Mouse (Mus musculus) ZHBTc4 (cell line): ENCODE data around the gene Ccdc9.
A peak's percentile ranks its signal among the peaks of the same experiment; 100 is the strongest.

Experiments used
- DNase-seq: peaks from one replicate; pipeline ENCODE4 v3.0.0-alpha.2; 2011; ENCODE audit warnings: low read depth, low spot score

Gene Ccdc9

DNA sequence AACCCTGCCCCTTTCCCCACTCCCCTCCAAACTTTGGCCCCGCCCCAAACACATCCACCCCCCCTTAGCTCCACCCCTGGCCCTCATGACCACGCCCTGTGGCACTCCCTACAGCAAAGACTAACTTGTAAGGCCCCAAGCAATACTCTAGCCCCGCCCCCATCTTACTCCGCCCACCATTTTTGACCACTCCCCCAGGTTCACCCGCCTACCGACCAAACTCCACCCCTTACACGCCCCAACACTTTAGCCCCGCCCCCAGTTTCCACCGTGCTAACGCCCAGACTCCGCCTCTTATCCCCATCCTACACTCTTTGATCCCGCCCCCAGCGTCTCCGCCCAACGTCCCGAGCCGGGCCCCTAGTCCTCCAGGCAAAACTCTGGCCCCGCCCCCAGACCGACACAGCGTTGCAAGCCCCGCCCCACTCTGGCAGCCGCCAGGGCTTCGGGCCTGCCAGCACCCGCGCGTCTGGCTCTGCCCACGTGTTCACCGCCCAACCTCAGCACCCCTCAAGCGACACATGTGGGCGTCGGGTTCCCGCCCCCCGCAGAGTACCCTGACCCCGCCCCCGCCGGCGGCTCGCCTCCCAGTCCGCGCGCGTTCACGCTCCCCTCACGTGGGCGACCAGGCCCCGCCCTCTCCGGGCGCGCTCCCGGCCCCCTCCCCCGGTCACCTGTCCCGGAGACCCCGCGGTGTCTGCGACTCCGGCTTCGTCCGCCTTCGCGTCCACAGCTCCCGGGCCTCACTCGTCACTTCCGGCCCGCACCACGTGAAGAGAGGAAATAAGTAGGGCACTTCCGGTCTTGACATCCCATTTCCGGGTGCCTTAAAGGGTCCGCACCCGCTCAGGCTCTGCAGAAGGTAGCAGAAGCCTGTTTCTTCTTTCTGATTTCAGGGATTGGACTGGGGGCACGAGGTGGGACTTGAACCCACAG, at the start of gene Ccdc9:
Gene Ccdc9, minus strand, starts transcription at position 770 of the 936 bp plus-strand sequence.
- peak; percentile 99 for DNase-seq

DNA sequence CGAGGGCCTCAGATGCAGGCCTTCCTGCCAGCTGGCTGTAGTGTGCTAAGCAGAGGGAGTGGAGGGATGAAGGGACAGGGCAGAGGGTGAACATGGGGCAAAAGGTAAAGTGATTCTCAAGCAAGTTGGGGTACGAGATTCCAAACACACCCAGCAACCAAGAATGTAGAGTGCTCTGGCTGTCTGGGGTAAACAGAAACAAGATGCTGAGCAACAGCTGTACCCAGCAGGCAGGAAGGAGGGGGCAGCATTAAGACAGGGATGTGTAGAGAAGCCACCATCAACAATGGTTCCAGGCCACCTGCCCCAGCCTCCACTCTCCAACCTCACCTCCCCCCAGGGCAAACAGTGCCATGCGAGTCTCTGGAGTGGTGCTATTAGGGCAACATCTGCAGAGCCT, 42.6 kb upstream of the Ccdc9 start:
- no peak for DNase-seq

DNA sequence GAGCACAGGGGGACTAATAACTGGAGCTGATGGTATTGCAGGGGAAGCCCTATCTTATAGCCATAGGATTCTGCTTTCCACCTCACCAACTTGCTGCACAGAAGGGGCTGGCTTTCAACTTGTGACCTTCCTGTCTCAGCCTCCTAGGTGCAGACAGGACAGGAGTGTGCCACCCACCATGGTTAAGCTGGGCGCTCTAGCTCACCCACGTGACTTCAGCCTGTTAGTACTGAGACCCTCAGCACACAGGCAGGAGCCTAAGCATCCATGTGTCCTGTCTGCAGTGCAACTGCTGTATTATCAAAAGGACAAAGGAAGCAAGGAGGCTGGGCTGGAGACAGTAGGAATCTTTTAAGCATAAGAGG, 40.0 kb upstream of the Ccdc9 start:
- peak; percentile 46 for DNase-seq

DNA sequence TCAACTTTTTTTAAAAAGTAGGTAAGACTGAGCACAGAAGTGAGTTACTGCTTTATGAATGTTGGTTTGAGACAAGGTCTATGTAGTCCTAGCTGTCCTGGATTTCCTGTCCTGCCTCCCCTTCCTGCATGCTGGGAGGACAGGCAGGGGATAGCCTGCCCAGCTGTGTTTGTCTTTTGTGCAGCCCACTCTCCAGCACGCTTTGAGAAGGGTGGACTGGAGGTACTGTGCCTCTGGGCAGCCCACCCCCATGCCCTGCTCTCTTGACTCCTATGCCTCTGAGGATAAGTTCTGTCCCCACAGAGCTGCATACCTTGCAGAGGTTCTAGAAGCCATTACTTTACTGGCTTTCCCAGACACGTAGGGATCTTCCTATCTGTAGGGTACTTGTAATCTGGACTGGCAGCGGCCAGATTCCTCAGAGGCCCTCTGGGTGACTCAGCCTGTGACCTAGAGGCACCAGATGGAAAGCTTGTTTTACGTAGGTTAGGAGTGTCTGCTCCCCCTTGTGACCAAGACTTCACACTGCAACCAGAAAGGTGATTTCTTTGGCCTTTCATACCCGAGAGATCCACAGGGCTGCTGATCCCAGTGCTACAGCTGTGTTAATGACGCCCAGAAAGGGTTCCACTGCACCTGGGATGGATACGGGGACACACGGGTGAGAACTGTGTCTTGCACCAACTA, 39.5 kb upstream of the Ccdc9 start:
- DNase-seq: peak; percentile 89

DNA sequence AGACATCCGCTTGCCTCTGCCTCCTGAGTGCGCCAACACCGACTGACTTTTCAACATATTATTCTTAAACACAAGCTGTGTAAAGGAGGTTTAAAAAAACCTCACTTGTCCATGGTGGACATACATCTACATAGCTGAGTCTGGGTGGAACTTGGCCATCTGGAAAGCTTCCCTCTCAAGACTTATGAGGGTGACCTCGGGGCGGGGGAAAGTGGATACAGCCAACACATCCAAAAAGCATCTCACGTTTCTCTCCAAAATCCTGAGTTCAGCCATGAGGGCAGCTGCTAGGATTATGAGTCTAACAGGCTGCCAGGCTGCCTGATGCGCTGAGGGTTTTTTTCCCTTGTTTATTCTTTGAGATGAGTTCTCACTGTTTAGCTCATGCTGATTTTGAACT, 38.1 kb upstream of the Ccdc9 start:
- DNase-seq: no peak

DNA sequence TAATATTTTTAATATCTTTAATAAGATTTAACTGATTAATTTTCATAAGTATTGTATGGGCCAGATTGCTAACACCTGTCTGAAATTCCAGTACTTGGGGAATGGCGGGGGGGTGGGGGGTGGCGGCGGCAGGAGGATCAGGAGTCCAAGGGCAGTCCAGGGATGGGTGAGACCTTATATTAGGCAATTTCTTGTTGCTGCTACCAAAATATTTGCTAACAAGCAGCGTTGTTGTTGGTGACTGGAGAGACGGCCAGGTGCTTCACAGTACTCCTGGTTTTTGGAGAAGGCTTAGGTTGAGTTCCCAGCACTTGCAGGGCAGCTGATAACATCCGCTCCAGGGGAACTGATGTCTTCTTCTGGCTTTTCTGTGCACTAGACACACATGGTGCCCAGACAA, 33.9 kb upstream of the Ccdc9 start:
- no peak for DNase-seq

DNA sequence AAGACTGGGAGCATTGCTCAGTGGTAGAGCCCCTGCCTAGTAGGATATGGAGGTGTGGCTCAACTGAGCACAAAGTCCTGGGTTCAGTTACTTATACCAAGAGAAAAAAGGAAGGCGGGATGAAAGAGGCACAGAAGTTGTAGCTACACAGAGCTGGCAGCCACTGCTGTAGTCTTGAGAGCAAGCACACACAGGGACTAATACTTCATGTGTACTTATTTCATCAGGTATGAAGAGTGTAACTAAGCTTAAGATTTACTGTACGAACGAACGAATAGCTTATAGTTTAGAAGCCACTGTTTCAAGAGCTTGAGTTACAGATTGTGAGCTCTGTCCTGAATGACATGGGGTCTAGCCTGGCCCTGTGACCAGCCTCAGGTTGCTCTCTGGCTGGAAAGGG, 32.6 kb upstream of the Ccdc9 start:
- DNase-seq: no peak

DNA sequence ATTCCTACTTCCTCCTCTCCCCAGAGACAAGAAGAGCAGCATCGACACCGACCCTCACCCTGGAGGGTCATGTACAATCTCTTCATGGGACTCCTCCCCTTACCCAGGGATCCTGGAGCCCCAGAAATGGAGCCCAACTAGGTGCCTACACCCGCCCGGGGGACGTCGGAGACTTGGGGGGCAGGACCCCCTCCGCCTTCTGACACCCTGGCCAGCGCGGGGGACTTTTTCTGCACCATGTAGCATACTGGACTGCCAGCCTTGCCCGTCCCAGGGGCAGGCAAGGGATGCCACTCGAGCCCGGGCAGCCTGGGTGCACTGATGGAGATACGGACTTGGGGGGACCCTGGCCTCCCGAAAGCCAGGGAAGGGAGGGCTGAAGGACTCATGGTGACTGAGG, 30.5 kb upstream of the Ccdc9 start:
- DNase-seq: no peak

DNA sequence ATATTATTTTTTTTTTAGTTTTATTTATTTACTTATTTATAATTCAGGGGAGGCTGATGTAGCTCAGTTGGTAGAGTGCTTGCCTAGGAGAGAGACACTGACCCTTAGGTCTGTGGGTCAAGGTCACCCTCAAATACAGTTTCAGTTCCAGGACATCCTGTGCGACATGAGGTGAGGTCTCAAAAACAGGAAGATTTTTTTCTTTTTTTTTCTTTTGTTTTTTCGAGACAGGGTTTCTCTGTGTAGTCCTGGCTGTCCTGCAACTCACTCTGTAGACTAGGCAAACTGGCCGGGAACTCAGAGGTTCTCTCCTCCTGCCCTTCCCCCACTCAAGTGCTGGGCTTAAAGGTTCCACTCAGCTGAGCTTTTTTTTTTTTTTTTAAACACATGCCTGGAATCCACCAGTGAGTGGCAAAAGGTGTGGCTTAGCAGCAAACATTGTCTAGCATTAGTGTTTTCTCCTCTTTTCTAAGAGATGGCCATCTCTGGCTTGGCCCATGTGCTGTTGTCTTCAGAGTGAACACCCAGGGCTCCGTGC, 28.7 kb upstream of the Ccdc9 start:
- DNase-seq: no peak

DNA sequence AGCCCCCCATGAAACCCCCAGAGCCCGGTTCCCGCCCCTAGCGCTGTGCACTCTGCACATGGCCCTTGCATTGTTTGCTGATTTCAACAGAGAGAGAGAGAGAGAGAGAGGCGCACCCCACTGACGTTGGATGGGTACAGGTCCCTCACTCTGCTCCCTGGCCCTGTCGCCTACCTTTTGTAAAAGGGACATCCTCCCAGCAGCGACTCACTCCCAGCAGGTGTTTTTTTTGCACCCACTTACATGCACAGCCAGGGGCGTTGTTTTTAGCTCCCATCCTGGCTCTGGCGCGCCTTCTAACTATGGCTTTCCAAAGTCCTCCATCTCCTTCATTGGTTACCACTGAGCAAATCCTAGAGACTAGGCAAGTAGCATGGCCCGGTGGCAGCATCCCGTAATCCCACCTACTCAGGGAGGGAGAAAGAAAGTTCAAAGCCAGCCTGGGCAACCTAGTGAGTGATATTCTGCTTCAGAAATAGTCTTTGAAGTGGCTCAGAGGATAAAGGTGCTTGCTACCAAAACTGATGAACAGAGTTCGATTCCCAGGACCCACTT, 27.7 kb upstream of the Ccdc9 start:
- DNase-seq: no peak

DNA sequence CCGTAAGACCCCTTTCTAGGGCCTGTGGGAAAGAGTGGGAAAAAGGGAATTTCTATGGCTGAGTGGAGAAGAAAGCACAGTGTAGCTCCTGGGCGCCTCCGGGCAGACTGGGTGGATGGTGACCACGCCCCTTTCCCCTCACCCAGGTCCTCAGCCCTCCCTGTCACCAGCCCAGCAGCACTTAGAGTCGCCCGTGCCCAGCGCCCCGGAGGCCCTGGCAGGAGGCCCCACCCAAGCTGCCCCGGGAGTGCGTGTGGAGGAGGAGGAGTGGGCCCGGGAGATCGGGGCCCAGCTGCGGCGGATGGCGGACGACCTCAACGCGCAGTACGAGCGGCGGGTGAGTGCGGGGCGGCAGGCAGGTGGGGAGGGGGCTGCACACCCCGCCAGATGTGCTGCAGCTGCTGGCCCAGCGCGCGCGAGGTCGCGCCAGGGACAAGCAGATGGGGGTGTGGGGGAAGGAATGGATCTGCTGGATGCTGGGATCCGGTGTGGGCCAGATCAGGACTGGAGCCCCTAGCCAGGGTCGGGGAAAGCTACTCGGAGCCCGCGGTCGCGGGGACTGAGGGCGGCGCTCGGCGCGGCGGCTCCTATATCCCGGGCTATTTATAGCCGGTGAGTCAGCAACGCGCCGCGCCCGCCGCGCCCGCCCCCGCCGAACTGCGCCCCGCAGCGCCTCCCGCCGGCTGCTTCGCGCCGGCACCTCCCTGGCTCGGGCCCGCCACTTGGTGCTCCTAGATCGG, 27.1 kb upstream of the Ccdc9 start:
- peak; percentile 88 for DNase-seq

DNA sequence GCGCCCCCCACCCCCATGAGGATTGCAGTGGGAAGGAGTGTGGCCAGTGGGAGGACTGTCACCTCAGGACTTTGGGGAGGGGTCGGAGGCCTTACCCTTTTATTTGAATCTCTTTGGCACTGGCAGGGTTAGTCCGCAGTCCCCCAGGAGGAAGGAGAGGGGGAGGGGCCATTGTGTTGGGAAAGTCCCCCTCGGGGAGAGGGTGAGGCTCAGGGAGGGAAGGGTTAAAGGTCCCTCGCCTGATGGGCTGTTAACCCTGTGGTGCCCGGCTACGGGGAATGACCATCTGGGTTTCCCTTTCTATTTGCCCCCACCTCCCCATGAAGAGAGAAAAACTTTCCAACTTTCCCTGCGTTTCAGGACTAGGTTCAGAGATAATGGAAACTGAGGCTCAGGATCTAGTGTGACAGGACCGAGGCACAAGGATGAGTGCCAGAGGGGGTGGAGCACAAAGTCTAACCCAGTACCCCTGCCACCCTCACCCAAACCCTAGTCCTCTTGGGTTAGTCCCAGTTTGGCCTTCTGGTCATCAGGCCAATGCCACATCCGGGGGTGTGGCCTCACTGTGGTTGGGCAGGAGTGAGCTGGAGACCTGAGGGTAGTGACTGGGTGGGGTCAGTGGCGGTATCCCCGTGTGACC, 26.2 kb upstream of the Ccdc9 start:
- peak; percentile 56 for DNase-seq

DNA sequence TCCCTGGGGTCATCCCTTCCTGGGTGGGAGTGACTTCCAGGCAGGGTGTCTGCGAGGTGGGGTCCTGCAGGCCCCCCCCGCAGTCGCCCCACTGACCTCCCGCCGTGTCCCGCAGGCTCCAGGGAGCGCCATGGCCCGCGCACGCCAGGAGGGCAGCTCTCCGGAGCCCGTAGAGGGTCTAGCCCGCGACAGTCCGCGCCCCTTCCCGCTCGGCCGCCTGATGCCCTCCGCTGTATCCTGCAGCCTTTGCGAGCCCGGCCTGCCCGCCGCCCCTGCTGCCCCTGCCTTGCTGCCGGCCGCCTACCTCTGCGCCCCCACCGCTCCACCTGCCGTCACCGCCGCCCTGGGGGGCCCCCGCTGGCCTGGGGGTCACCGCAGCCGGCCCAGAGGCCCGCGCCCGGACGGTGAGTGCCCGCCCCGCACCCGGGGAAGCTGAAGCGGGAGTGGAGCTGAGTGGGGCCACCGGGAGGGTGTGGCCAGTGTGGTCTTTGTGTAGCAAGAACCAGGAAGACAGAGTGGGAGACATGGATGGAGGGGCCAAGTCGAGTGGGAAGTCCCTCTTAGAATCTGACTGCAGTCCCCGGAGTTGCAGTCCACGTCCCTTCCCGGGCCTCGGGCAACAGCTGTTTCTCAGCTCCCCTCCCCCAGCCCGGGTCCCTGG, 25.5 kb upstream of the Ccdc9 start:
- peak; percentile 35 for DNase-seq

DNA sequence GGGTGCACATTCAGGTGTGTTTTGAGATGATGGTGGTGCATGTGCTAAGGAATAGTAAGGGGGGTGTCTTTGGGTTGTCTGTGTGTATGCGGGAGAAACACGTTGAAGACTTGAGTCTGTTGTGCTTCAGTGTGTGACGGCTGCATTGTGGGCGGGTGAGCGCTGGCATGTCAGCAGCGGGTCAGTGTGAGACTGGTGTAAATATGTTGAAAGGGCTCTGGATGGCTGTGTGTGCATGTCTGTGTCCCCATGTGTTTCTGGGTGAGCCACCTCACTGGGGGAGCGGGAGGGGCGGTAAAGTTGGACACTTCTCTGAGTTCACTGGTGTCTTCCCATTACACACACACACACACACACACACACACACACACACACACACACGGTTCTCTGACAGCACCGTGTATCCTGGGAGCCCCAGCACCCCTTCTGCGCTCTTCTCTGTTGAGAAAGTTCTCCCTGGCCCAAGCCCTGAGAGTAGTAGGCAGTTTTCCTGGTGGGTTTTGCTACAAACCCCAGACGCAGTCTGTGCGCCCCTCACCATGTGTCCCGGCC, 24.9 kb upstream of the Ccdc9 start:
- no peak for DNase-seq

DNA sequence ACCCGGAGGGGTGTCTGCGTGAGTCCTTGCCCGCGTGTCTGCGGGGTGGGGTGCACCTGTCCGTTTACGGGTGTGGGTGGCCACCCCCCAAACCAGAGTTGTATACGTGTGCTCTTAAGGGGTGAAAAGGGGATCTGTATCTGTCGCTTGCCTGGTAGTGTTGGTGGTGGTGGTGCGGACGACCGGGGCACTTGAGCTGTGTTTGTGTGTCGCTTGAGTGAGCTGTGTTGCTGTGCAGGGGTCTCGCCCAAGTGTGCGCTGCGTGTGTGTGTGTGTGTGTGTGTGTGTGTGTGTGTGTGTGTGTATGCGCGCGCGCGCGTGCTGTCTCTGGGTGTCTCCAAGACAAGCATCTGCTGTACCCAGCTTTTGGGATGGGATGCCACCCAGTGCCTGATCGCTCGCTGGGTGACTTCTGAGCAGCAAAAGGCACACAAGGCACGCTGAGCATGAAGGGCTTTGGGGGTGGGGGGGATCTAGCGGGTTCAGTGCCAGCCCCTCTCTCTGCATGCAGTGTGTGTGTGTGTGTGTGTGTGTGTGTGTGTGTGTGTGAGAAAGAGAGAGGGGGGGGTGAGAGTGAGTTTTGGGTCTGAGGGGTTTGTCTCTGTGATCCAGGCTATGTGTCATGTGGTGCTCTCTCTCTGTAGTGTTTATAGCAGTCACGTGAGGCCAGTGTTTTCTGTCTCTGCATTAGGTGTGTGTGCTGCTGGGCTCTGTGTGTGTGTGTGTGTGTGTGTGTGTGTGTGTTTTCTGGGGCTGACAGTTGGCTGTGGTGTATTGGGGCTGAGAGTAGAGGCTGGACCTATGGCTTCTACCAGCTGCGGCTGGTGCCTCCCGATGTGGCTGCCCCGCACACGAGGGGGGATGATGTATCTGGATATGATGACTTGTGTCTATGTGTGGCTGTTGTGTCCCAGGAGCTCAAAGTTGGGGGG, 24.2 kb upstream of the Ccdc9 start:
- DNase-seq: peak; percentile 46

DNA sequence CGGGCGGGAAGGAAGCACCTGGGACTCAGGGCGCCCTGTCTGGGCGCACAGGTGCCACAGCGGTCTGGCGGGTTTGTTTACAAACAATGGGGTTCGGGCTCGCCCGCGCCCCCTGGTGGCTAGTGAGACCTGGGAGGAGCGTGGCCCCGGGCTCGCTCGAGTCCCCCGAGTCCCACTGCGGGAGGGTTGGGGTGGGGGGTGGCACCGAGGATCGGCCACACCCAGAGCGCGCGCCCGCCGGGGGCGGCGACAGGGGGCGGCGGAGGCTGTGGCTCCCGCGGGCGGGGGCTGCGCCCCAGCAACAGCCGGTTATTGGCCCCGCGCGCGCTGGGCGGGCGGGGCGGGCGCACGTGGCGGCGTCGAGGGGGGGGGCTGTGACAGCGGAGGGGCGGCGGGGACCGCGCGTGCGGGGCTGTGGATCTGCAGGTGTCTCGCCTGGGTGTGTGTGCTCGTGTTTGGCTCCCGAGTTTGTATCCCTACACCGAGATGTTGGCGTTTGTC, 23.5 kb upstream of the Ccdc9 start:
- peak; percentile 92 for DNase-seq

DNA sequence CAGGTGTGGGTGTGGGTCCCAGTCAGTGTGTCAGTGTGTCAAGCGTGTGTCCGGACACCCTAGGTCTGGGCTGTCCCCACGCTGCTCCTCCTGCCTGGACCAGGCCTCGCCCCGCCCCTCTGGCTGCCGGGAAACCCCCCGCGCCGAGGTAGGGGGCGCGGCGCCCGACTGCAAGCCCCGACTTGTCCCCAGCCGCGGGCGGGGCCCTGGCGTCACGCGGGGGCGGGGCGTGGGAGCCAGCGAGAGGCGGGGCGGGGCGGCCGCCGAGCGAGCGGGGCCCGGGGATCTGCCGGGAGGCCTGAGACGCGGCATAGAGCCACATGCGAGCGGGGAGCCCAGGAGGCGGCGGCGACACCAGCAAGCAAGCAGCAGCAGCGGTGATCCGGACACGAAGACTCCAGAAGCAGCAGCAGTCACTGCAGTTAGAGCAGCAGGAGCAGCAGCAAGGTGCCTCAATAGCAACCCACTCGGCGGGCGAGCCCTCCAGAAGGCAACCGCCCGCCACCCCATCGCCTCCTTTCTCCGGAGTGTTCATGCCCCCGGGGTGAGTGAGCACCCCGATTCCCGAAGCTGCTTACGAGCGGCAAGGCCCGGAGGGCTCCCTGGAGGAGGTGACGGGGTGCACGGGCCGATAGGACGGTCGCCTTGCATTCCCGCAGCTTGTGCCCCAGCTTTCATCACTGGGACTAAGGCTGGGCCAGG, 22.9 kb upstream of the Ccdc9 start:
- DNase-seq: peak; percentile 94

DNA sequence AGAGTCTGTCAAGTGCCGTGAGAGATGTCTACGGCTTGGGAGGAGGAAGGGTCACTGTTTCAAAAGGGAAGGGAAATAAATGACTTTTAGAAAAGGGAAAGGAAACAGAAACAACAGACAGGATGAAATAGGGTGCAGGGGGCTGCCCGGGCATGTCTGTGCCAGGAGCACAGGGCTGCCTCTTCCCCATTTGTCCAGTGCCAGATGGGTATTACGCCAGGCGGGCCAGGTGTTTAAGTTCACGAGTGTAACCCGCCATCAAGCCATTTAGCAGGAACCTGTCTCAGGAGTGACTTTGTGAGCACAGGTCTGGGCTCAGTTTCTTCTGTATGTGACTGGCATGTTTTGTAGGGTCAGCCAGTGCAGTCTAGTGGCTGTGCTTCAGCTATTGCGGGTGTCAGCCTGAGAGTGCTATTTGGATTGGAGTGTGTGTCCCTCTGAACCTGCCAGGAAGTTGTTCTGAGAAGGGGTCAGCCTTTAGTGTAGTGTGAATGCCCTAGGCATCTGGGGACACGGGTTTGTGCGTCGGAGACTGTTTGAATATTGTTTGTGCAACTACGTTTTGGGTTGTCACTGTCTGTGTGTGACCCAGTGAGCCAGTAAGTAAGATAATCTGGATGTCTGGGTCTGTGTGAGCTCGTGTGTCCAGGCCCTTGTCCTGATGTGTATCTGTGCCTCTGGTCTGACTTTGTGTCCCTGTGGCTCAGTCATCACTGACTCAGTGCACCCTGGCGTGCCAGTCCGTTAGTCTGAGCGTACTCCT, 22.1 kb upstream of the Ccdc9 start:
- DNase-seq: peak; percentile 71
